Mouse (Mus musculus) right cerebral cortex, postnatal 36 days (tissue): ENCODE results near the gene Gm14440.
"Not testable (repeated sequence)": the region's sequence is repeated elsewhere in the genome, so short reads cannot be mapped to it uniquely, and the experiment has no call there.

Experiments
- DNase-seq, 2 experiments: peaks; one replicate each; pipeline ENCODE4 v3.0.0; 2022; ENCODE audit warnings: low spot score in 2 of 2, mixed read lengths in 1 of 2

Gm14440 gene

GRCm38 (mm10) chr2:175274825-175275224, at the start of gene Gm14440:
Gene Gm14440, plus strand, starts transcription at chr2:175275125.
- DNase-seq = not testable (repeated sequence)
